Mouse (Mus musculus) intestine, embryonic 14.5 days (tissue): Measurements from ENCODE around the gene Cux1. TPM values are rescaled to one million over a fixed set of nuclear protein-coding genes. Genes with fewer than 3 reads are reported as not detected.

Source experiments
- ATAC-seq: fragments of 200-750 bp; cut with Nextera tagmentation; replicated peaks from 2 replicates; pipeline ENCODE4 v1.8.0; 2017; ENCODE audit warnings: low read depth, moderate number of reproducible peaks, moderate TSS enrichment, moderate library complexity; ENCODE audit not compliant: low FRiP score, low TSS enrichment
- DNase-seq: peaks from one replicate; pipeline ENCODE4 v3.0.0-alpha.2; 2018; ENCODE audit warnings: low spot score
- H3K27ac ChIP-seq: fragments of 300-500 bp; sonication (generic); 2 replicates; pipeline ENCODE4 v1.5.1; 2014; ENCODE audit warnings: low read depth, mild to moderate bottlenecking, control low read depth
- H3K27me3 ChIP-seq: fragments of 300-500 bp; sonication (generic); replicated peaks from 2 replicates; pipeline ENCODE4 v1.6.1; 2014; ENCODE audit warnings: low read length, control low read depth; ENCODE audit not compliant: control insufficient read depth, insufficient read depth
- H3K36me3 ChIP-seq: fragments of 300-500 bp; sonication (generic); 2 replicates; pipeline ENCODE4 v1.6.1; 2014; ENCODE audit warnings: low read length, control low read depth; ENCODE audit not compliant: control insufficient read depth, insufficient read depth
- H3K4me1 ChIP-seq: fragments of 300-500 bp; sonication (generic); replicated peaks from 2 replicates; pipeline ENCODE4 v1.6.1; 2014; ENCODE audit warnings: low read length, control low read depth, mixed read lengths; ENCODE audit not compliant: control insufficient read depth, insufficient read depth
- H3K4me2 ChIP-seq: fragments of 300-500 bp; sonication (generic); 2 replicates; pipeline ENCODE4 v1.6.1; 2014; ENCODE audit warnings: low read length
- H3K4me3 ChIP-seq: fragments of 300-500 bp; sonication (generic); 2 replicates; pipeline ENCODE4 v1.5.1; 2014; ENCODE audit warnings: low read depth, low read length, control low read depth, mixed read lengths
- H3K9ac ChIP-seq: fragments of 300-500 bp; sonication (generic); 2 replicates; pipeline ENCODE4 v1.6.1; 2014; ENCODE audit warnings: mild to moderate bottlenecking, low read length
- H3K9me3 ChIP-seq: fragments of 300-500 bp; sonication (generic); 2 replicates; pipeline ENCODE4 v1.6.1; 2016; ENCODE audit warnings: low read length, control low read depth; ENCODE audit not compliant: control insufficient read depth
- WGBS: fragments of 180-500 bp; shearing (Covaris S2); extraction: QIAGEN DNeasy Blood & Tissue Kit; methylation state at CpG from one replicate; pipeline ENCODE4 v1.1.7; 2014; 5-methylcytosine and 5-hydroxymethylcytosine counted together
- polyA plus RNA-seq: library from polyadenylated mRNA; unstranded; fragments of >200 nt; fragmentation: Nextera tagmentation; extraction: Ambion mirVana; gene quantifications from 2 replicates; pipeline ENCODE4 v1.2.1, GENCODE M21; 2014

Cux1 gene
- polyA plus RNA-seq, 1 experiment from 2014 or later: 72.7 TPM

DNA sequence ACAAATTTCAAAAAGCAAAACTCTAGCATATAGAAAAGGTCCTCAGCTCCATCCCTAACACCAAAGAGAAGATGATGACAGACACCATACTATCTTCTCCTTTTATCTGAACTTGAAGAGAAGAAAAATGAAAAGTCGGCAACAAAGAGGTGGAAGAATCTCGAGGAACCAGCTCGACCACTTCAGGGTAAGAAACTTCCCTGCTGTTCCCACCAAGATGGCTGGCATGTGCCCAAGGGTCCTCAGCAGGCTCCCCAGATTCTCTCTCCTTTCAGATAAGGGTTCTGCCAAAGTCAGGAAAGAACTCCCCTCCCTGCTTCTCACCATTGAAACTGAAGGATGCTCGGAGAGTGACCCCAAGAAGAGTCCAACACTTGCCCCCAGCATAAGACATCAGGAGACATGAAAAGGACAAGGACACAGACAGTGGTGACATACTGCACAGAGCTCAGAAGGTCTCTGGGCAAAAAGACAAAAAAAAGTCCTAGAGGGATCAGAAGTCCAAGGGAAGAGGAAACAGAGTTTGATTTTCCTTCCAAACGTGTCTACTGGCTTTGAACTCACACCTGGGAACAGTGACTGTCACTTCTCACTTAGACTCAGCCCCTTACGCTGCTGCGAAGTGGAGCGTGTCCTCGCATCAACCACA is 41.3 kb downstream of the Cux1 start:
- no peaks in the 10 kb centered on the region for H3K36me3 ChIP-seq
- WGBS: 69% methylated on average over 9 of the region's 9 CpGs
- H3K9me3 ChIP-seq: no peaks in the 10 kb centered on the region
- DNase-seq (no peak), ATAC-seq (no peak)
- H3K27me3 ChIP-seq: no peaks in the 10 kb centered on the region
- no peak overlapping the region for H3K4me3 ChIP-seq
- peaks cover 6% of the 10 kb centered on the region for H3K4me1 ChIP-seq
- H3K9ac ChIP-seq: no peak overlapping the region
- H3K4me2 ChIP-seq: no peak overlapping the region
- no peak overlapping the region for H3K27ac ChIP-seq

GRCm38 (mm10) chr5:136522843-136523463 is 44.3 kb downstream of the Cux1 start:
- H3K27ac ChIP-seq: no peak overlapping the region

DNA sequence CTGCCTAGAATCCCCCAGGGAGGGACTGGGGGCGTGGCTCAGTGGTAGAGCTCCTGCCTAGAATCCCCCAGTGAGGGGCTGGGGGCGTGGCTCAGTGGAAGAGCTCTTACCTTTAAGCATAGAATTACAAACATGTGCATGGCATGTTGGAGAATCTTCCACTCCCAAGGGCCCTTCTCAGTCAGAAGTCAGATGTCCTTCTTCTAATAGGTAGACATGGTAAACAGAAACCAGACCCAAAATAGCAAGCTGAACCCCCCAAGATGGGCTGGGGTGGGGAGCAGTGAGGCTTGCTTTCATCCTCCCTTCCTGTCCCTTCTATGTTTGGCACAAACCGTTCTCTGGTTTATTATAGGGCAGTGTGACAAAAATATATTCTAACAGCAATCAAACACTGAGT is 45.6 kb downstream of the Cux1 start:
- no peak overlapping the region for H3K4me3 ChIP-seq
- no peaks in the 10 kb centered on the region for H3K36me3 ChIP-seq
- 80% methylated on average over 3 of the region's 3 CpGs for WGBS
- DNase-seq (no peak), ATAC-seq (no peak)
- peaks cover 6% of the 10 kb centered on the region for H3K4me1 ChIP-seq
- H3K27me3 ChIP-seq: no peaks in the 10 kb centered on the region
- H3K9me3 ChIP-seq: no peaks in the 10 kb centered on the region
- H3K4me2 ChIP-seq: no peak overlapping the region
- H3K9ac ChIP-seq: no peak overlapping the region
- no peak overlapping the region for H3K27ac ChIP-seq

More at GRCm38 (mm10) chr5:136522843-136523463, 44.3 kb downstream of the Cux1 start:
- Histone ChIP-seq H3K36me3 (no peaks in the 10 kb centered on the region), H3K9me3 (no peaks in the 10 kb centered on the region), H3K27me3 (no peaks in the 10 kb centered on the region), H3K4me1 (peaks cover 6% of the 10 kb centered on the region), H3K4me2 (no peak overlapping the region), H3K4me3 (no peak overlapping the region), H3K9ac (no peak overlapping the region)
- ATAC-seq (no peak), DNase-seq (no peak)
- 9% methylated on average over 3 of the region's 3 CpGs for WGBS

DNA sequence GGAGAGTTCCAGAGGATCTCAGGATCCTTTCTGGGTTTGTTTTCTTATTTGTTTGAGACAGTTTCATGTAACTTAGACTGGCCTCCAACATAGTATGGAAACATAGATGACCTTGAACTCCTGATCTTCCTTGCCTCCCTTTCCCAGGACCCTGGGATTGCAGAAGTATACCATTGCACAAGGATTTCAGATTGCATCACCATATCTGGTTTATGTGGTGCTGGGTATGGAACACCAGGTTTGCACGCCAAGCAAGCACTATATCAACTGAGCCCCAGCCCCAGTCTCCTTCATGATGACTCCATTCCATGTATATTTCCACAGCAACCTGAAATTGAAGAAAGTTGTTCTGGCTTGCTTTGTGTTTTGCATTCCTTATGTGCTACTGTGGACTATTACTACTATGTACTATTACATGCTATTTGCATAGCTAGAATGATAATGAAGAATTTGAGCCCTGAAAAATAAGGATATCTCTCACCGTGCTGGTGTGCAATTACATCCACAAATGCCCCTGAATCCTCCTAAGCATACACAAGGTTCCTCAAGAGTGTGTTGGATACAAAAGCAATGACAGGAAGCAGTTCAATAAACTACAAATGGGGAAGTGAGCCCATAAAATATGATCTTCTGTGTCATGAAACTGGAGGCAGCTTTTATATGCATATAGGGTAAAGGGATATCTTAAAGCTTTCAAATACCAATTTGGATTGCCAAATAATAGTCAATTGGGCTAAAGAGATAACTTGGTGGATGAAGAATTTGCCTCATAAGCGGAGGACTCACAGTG is 48.4 kb downstream of the Cux1 start:
- DNase-seq (no peak), ATAC-seq (no peak)
- Histone ChIP-seq H3K36me3 (no peaks in the 10 kb centered on the region), H3K4me3 (no peak overlapping the region), H3K4me1 (peaks cover 18% of the 10 kb centered on the region), H3K9me3 (no peaks in the 10 kb centered on the region), H3K9ac (no peak overlapping the region), H3K27ac (no peak overlapping the region), H3K27me3 (no peaks in the 10 kb centered on the region), H3K4me2 (no peak overlapping the region)
- WGBS: 81% methylated on average over 3 of the region's 3 CpGs

- Histone ChIP-seq H3K27me3 (no peaks in the 10 kb centered on the region), H3K9ac (no peak overlapping the region)
- WGBS: 58% methylated on average over 2 of the region's 2 CpGs
Measured at GRCm38 (mm10) chr5:136517510-136517909, 49.8 kb downstream of the Cux1 start.

GRCm38 (mm10) chr5:136516593-136516992 is 50.7 kb downstream of the Cux1 start:
- H3K36me3 ChIP-seq: no peaks in the 10 kb centered on the region
- no peak overlapping the region for H3K4me3 ChIP-seq
- no peaks in the 10 kb centered on the region for H3K27me3 ChIP-seq
- no peaks in the 10 kb centered on the region for H3K9me3 ChIP-seq
- ATAC-seq (no peak), DNase-seq (no peak)
- H3K4me2 ChIP-seq: no peak overlapping the region
- peaks cover 15% of the 10 kb centered on the region for H3K4me1 ChIP-seq
- no peak overlapping the region for H3K9ac ChIP-seq
- WGBS: 81% methylated on average over 3 of the region's 3 CpGs
- H3K27ac ChIP-seq: no peak overlapping the region

More at GRCm38 (mm10) chr5:136517510-136517909, 49.8 kb downstream of the Cux1 start:
- Histone ChIP-seq H3K9me3 (no peaks in the 10 kb centered on the region), H3K4me3 (no peak overlapping the region), H3K27ac (no peak overlapping the region), H3K36me3 (no peaks in the 10 kb centered on the region), H3K4me2 (no peak overlapping the region), H3K4me1 (peaks cover 12% of the 10 kb centered on the region; the same call in 1 of the 2 replicates)
- DNase-seq (no peak), ATAC-seq (no peak)

- no peaks in the 10 kb centered on the region for H3K27me3 ChIP-seq
- no peaks in the 10 kb centered on the region for H3K9me3 ChIP-seq
- DNase-seq (no peak), ATAC-seq (no peak)
- no peak overlapping the region for H3K27ac ChIP-seq
- no peak overlapping the region for H3K4me2 ChIP-seq
- no peaks in the 10 kb centered on the region for H3K36me3 ChIP-seq
- WGBS: 48% methylated on average over 6 of the region's 6 CpGs
- H3K4me3 ChIP-seq: no peak overlapping the region
- H3K4me1 ChIP-seq: peaks cover 19% of the 10 kb centered on the region
- no peak overlapping the region for H3K9ac ChIP-seq
Measured at GRCm38 (mm10) chr5:136514049-136514677, 53.1 kb downstream of the Cux1 start.

DNA sequence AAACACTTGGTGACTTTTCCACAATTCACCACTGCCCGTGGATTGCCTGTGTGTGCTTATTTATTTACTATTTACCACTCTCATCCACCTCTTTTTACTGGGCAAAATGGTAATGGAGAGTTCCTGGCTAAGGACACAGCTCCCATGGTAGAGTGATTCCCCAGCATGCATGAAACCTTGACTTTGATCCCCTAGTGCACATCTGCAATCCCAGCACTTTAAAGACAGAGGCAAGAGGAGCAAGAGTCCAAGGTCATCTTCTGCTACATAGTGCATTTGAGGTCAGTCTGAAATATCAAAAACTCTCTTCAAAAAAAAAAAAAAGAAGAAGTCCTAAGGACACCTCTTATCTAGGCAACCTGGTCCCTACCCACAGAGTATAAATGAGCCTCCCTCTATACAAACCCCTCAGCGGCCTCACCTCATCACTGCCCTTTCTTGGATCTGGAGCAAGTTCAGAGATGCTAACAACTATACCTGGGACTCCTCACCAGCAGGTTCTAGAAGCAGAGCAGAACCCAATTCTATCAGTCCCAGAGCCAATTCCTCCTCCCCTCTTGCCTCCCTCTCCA is 55.1 kb downstream of the Cux1 start:
- DNase-seq (no peak), ATAC-seq (no peak)
- H3K36me3 ChIP-seq: no peaks in the 10 kb centered on the region
- no peaks in the 10 kb centered on the region for H3K9me3 ChIP-seq
- no peak overlapping the region for H3K4me2 ChIP-seq
- H3K9ac ChIP-seq: no peak overlapping the region
- H3K4me3 ChIP-seq: no peak overlapping the region
- H3K4me1 ChIP-seq: peaks cover 19% of the 10 kb centered on the region
- no peak overlapping the region for H3K27ac ChIP-seq
- 80% methylated on average over 2 of the region's 2 CpGs for WGBS
- H3K27me3 ChIP-seq: no peaks in the 10 kb centered on the region
